Mouse (Mus musculus) left cerebral cortex, postnatal 25 days (tissue): ENCODE measurements around the gene Ggact. TPM values are rescaled to one million over a fixed set of nuclear protein-coding genes. Genes with fewer than 3 reads are reported as not detected.

Experiments used
- DNase-seq, 2 experiments: peaks; one replicate each; pipeline ENCODE4 v3.0.0; 2022; ENCODE audit warnings: low spot score in 2 of 2, mixed read lengths in 1 of 2
- intact Hi-C: fragments of 180-260 bp; cut with DNase I; formaldehyde crosslinking; loops from one replicate; pipeline ENCODE4 v1.15.1; 2025
- total RNA-seq, 2 experiments: library from RNA; stranded (reverse); gene quantifications; 2 replicates each; pipeline ENCODE4 v1.2.3; 2021

Gene Ggact
- total RNA-seq = 10 to 100 TPM; 24.8 to 25.9 TPM

GRCm38 (mm10) chr14:122913657-122914056 lies at the start of gene Ggact:
TSS of gene Ggact (minus strand) at chr14:122913757.
- no peak for DNase-seq
- intact Hi-C loops = no loop called here

GRCm38 (mm10) chr14:122957941-122958340 lies 44.4 kb upstream of the Ggact start:
- intact Hi-C loops = loop anchor here (5.0 to 10.0 kb wide), 2 partner anchors 184 to 357 kb away; no protein-coding TSS in a partner anchor
- DNase-seq = peak; percentile 82 to 95

- DNase-seq = peak; percentile 70 to 80
- intact Hi-C loops = loop anchor here (2.0 to 10.0 kb wide), 2 partner anchors 287 to 361 kb away; no protein-coding TSS in a partner anchor
Measured at GRCm38 (mm10) chr14:122953331-122953730, 39.8 kb upstream of the Ggact start.

- intact Hi-C loops = loop anchor here (2.0 to 10.0 kb wide), 2 partner anchors 288 to 362 kb away; no protein-coding TSS in a partner anchor
- no peak for DNase-seq
Measured at GRCm38 (mm10) chr14:122952556-122952955, 39.0 kb upstream of the Ggact start.

- DNase-seq = no peak
- intact Hi-C loops = loop anchor here (2.0 to 10.0 kb wide), 2 partner anchors 289 to 363 kb away; no protein-coding TSS in a partner anchor
Measured at GRCm38 (mm10) chr14:122951676-122952445, 38.3 kb upstream of the Ggact start.

- DNase-seq = no peak
- intact Hi-C loops = loop anchor here (10.0 kb wide), 1 partner anchor 364 kb away; no protein-coding TSS in a partner anchor
Measured at GRCm38 (mm10) chr14:122950915-122951314, 37.4 kb upstream of the Ggact start.

GRCm38 (mm10) chr14:122943475-122943853 lies 29.9 kb upstream of the Ggact start:
- intact Hi-C loops = no loop called here
- DNase-seq = no peak

GRCm38 (mm10) chr14:122942757-122943474 lies 29.4 kb upstream of the Ggact start:
- DNase-seq = peak in 1 of 2 experiments; percentile 19
- intact Hi-C loops = no loop called here

- intact Hi-C loops = no loop called here
- no peak for DNase-seq
Measured at GRCm38 (mm10) chr14:122936460-122936859, 22.9 kb upstream of the Ggact start.

- DNase-seq = peak in 1 of 2 experiments; percentile 13
- intact Hi-C loops = no loop called here
Measured at GRCm38 (mm10) chr14:122920011-122920410, 6.5 kb upstream of the Ggact start.

- no peak for DNase-seq
- intact Hi-C loops = no loop called here
Measured at GRCm38 (mm10) chr14:122917676-122918075, 4.1 kb upstream of the Ggact start.

- DNase-seq = peak; percentile 55 to 65
- intact Hi-C loops = no loop called here
Measured at GRCm38 (mm10) chr14:122912812-122913498, 602 bp downstream of the Ggact start.

GRCm38 (mm10) chr14:122912137-122912536 lies 1.4 kb downstream of the Ggact start:
- intact Hi-C loops = no loop called here
- no peak for DNase-seq

- intact Hi-C loops = no loop called here
- no peak for DNase-seq
Measured at GRCm38 (mm10) chr14:122911265-122911664, 2.3 kb downstream of the Ggact start.

GRCm38 (mm10) chr14:122909368-122910091 lies 4.0 kb downstream of the Ggact start:
- DNase-seq = no peak
- intact Hi-C loops = no loop called here

GRCm38 (mm10) chr14:122908075-122908474 lies 5.5 kb downstream of the Ggact start:
- DNase-seq = no peak
- intact Hi-C loops = no loop called here

- DNase-seq = no peak
- intact Hi-C loops = no loop called here
Measured at GRCm38 (mm10) chr14:122905007-122905406, 8.6 kb downstream of the Ggact start.

GRCm38 (mm10) chr14:122903923-122904351 lies 9.6 kb downstream of the Ggact start:
- DNase-seq = no peak

GRCm38 (mm10) chr14:122902884-122903283 lies 10.7 kb downstream of the Ggact start:
- intact Hi-C loops = no loop called here
- peak; percentile 30 for DNase-seq

More at GRCm38 (mm10) chr14:122903923-122904351, 9.6 kb downstream of the Ggact start:
- intact Hi-C loops = no loop called here
